Mouse (Mus musculus) E14TG2a.4 (cell line): Measurements from ENCODE around the gene Ccdc91.
A peak's percentile ranks its signal among the peaks of the same experiment; 100 is the strongest.

Source experiments
- CTCF ChIP-seq: conservative IDR thresholded peaks from 2 replicates; pipeline ENCODE4 v1.5.1; 2014; ENCODE audit warnings: low read length
- NANOG ChIP-seq: IDR thresholded peaks from 2 replicates; pipeline ENCODE4 v1.6.1; 2014; ENCODE audit warnings: borderline replicate concordance, low read length, mixed read lengths

GRCm38 (mm10) chr6:147664339-147664738 lies 188.7 kb downstream of the Ccdc91 start:
- peak; percentile 74 for TF ChIP-seq CTCF
- TF ChIP-seq NANOG, result no peak
